Mouse (Mus musculus) heart, adult 2 months (tissue): ENCODE measurements around the gene Apba2. TPM values are rescaled to one million over a fixed set of nuclear protein-coding genes. Genes with fewer than 3 reads are reported as not detected.

Experiments
- DNase-seq, 2 experiments: peaks; one replicate each; pipeline ENCODE4 v3.0.0; 2021
- H3K27ac ChIP-seq: fragments of 200-600 bp; 2 replicates; pipeline ENCODE4 v1.8.1; 2022
- H3K27me3 ChIP-seq: fragments of 200-500 bp; 2 replicates; pipeline ENCODE4 v1.6.1; 2012; ENCODE audit warnings: mild to moderate bottlenecking, low read length, inconsistent platforms, mixed read lengths; ENCODE audit not compliant: control insufficient read depth, insufficient read depth
- H3K36me3 ChIP-seq: fragments of 200-500 bp; 2 replicates; pipeline ENCODE4 v1.6.1; 2012; ENCODE audit warnings: low read length, inconsistent platforms; ENCODE audit not compliant: control insufficient read depth, insufficient read depth
- H3K4me1 ChIP-seq: fragments of 200-500 bp; 2 replicates; pipeline ENCODE4 v1.6.1; 2011; ENCODE audit warnings: low read length; ENCODE audit not compliant: control insufficient read depth, insufficient read depth
- H3K4me3 ChIP-seq: fragments of 200-600 bp; 2 replicates; pipeline ENCODE4 v1.8.1; 2022
- H3K79me2 ChIP-seq: fragments of 200-500 bp; replicated peaks from 2 replicates; pipeline ENCODE4 v1.6.1; 2012; ENCODE audit warnings: mild to moderate bottlenecking, inconsistent platforms, low read length, moderate library complexity, mixed read lengths; ENCODE audit not compliant: control insufficient read depth, insufficient read depth
- H3K9ac ChIP-seq: fragments of 200-500 bp; 2 replicates; pipeline ENCODE4 v1.6.1; 2012; ENCODE audit warnings: low read depth, mild to moderate bottlenecking, control low read depth, inconsistent platforms, low read length, mixed read lengths
- CTCF ChIP-seq: fragments of 200-600 bp; IDR thresholded peaks from 2 replicates; pipeline ENCODE4 v1.8.1; 2022; ENCODE audit warnings: antibody characterized with exemption, mild to moderate bottlenecking, moderate library complexity
- EP300 ChIP-seq: fragments of 200-500 bp; IDR thresholded peaks from 2 replicates; pipeline ENCODE4 v1.6.1; 2011; ENCODE audit warnings: low read depth, low read length, control low read depth; ENCODE audit not compliant: insufficient read depth
- POLR2A ChIP-seq: fragments of 200-500 bp; IDR thresholded peaks from 2 replicates; pipeline ENCODE4 v1.6.1; 2011; ENCODE audit warnings: mild to moderate bottlenecking, low read depth, low read length, control low read depth; ENCODE audit not compliant: insufficient read depth
- WGBS: fragments of 180-500 bp; shearing (Covaris S2); methylation state at CpG from one replicate; pipeline ENCODE4 v1.1.7; 2018; 5-methylcytosine and 5-hydroxymethylcytosine counted together
- intact Hi-C: fragments of 180-260 bp; cut with DNase I; formaldehyde crosslinking; loops from one replicate; pipeline ENCODE4 v1.15.1; 2025
- polyA plus RNA-seq: library from polyadenylated mRNA; depleted of rRNA; stranded (reverse); fragments of >200 nt; gene quantifications from 2 replicates; pipeline ENCODE4 v1.2.3, GENCODE M21; 2012
- total RNA-seq, 2 experiments: library from RNA; stranded (reverse); gene quantifications; 2 replicates each; pipeline ENCODE4 v1.2.3; 2021

Apba2 gene
- total and polyA plus RNA-seq, 3 experiments: 0.68 to 1.2 (median 0.90) TPM

DNA sequence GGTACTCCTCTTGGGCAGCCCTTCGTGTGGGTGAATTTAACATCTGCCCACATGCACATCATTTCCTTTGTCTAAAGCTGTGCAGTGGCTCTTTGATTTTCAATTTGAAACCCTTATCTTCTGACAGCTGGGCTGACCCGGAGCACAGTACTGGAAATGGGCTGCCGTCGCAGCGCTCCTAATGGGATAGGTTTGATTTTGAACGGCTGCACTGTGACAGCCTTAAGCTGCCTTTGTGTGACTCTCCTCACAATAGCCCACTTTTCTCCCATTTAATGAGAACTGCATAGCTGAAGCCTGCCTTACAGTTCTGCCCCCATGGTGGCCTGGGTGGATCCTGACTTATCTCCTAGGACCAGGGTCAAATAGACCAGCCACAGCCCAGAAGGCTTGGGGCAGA is 31.9 kb downstream of the Apba2 start:
- no peak for DNase-seq
- intact Hi-C loops: no loop called here
- no peak overlapping the region for H3K9ac ChIP-seq
- H3K36me3 ChIP-seq: no peaks in the 10 kb centered on the region
- no peak for TF ChIP-seq POLR2A
- TF ChIP-seq EP300: no peak
- TF ChIP-seq CTCF: no peak
- H3K4me3 ChIP-seq: no peak overlapping the region
- no peaks in the 10 kb centered on the region for H3K4me1 ChIP-seq
- 80% methylated on average over 6 of the region's 6 CpGs for WGBS
- H3K27ac ChIP-seq: no peak overlapping the region
- no peaks in the 10 kb centered on the region for H3K79me2 ChIP-seq
- no peaks in the 10 kb centered on the region for H3K27me3 ChIP-seq

DNA sequence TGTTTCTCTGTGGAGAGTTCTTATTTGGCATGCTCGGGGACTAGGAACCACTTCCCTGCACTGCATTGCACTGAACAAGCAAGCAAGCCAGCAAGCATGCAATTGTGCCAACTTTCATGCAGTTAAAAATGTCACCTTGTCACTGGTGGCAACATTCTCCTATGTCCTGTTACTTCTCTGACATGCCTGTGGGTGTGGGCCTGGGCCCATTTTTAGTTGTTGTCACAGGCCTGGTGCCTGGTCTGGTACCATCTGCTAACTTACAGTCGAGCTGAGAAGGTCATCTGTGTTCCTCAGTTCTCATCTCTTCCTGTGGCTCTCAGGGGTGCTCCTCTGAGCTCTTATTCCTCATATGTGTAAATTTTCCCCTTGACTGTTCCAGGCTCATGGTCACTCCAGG is 33.8 kb downstream of the Apba2 start:
- TF ChIP-seq EP300 (no peak), POLR2A (no peak), CTCF (no peak)
- no peak overlapping the region for H3K9ac ChIP-seq
- H3K79me2 ChIP-seq: no peaks in the 10 kb centered on the region
- no peaks in the 10 kb centered on the region for H3K36me3 ChIP-seq
- intact Hi-C loops: no loop called here
- no peaks in the 10 kb centered on the region for H3K4me1 ChIP-seq
- DNase-seq: no peak
- no peaks in the 10 kb centered on the region for H3K27me3 ChIP-seq
- H3K27ac ChIP-seq: no peak overlapping the region
- H3K4me3 ChIP-seq: no peak overlapping the region
- WGBS: 52% methylated on average over 2 of the region's 2 CpGs

DNA sequence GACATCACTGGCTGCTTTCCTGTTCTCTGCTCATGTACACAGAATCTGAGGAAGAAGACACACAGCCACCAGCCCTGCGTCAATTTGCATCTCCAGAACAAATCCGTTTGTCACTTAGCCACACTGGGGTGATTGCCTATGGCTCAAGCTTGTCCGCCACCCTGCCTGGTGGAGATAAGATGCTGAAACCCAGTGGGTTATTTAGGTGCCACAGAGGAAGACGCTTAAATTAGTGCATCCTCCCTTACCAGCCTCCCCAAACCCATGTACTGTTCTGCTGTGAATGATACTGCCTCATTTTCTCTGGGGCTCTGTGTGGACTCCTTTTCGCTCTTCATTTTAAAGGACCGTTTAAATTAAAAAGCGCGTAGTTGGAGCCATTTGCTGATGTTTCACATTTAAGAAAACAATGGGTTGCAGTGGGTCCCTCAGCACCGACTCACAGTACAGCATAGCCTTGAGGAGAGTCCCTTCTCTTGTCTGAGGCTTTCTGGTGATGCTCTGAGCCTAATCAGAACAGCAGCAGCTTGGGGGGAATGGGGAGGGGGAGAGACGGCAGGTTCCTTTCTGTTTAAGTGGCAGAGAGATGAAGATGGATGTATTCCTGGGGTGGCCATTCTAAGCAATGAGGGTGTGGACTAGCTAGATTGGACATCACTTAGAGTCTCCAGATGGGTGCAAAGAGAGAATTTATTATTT is 38.1 kb downstream of the Apba2 start:
- DNase-seq: no peak
- Histone ChIP-seq H3K9ac (no peak overlapping the region), H3K27ac (no peak overlapping the region), H3K79me2 (no peaks in the 10 kb centered on the region), H3K36me3 (no peaks in the 10 kb centered on the region), H3K4me1 (no peaks in the 10 kb centered on the region), H3K4me3 (no peak overlapping the region), H3K27me3 (no peaks in the 10 kb centered on the region)
- intact Hi-C loops: no loop called here
- WGBS: 50% methylated on average over 10 of the region's 10 CpGs
- TF ChIP-seq CTCF: no peak

DNA sequence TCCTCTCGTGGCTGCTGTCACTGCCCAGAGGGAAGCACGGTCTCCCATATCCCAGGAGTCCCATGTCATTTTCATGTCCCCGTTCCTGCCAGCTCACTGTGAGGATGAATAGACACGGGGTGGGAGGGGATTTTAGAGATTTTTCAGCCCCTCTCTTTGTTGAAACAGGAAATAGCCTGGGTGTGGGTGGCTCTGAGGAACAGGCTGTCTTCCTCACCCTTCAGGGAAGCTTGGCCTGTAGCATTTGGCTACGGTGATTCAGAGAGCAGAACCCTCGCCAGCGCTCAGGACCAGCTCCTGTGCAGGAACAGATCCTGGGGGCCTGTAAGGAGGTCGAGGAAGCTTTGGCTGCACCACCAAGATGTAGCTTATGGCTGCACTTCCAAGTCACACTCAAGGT is 45.3 kb downstream of the Apba2 start:
- intact Hi-C loops: no loop called here
- H3K4me1 ChIP-seq: no peaks in the 10 kb centered on the region
- no peak for DNase-seq
- 44% methylated on average over 8 of the region's 8 CpGs for WGBS
- H3K27me3 ChIP-seq: no peaks in the 10 kb centered on the region
- H3K9ac ChIP-seq: no peak overlapping the region
- no peaks in the 10 kb centered on the region for H3K36me3 ChIP-seq
- TF ChIP-seq CTCF: no peak
- TF ChIP-seq EP300: no peak
- no peaks in the 10 kb centered on the region for H3K79me2 ChIP-seq
- no peak overlapping the region for H3K27ac ChIP-seq
- no peak overlapping the region for H3K4me3 ChIP-seq

DNA sequence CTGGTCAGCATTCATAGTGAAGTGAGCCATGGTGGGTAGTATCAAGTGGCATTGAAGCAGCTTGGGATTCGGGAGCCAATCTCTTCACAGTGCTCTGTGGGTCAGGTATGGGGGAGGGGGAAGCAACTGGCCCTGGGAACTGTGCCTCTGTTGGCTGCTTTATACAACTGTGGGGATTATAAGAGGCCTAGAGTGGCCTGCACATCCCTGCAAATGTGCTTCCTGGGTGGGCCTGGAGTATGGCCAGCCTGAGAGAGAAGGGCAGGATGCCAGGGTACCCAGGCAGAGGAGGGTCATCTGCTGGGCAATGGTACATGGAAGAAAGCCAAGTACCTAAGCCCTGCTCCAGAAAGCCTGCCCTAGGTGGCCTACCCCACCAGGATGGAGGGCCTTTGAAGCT is 49.4 kb downstream of the Apba2 start:
- 61% methylated on average over 1 of the region's 1 CpGs for WGBS
- no peak overlapping the region for H3K9ac ChIP-seq
- no peaks in the 10 kb centered on the region for H3K36me3 ChIP-seq
- no peak overlapping the region for H3K4me3 ChIP-seq
- no peak for TF ChIP-seq CTCF
- no peak for TF ChIP-seq POLR2A
- TF ChIP-seq EP300: no peak
- no peak for DNase-seq
- no peaks in the 10 kb centered on the region for H3K79me2 ChIP-seq
- intact Hi-C loops: no loop called here
- H3K4me1 ChIP-seq: no peaks in the 10 kb centered on the region
- H3K27me3 ChIP-seq: no peaks in the 10 kb centered on the region
- H3K27ac ChIP-seq: no peak overlapping the region

DNA sequence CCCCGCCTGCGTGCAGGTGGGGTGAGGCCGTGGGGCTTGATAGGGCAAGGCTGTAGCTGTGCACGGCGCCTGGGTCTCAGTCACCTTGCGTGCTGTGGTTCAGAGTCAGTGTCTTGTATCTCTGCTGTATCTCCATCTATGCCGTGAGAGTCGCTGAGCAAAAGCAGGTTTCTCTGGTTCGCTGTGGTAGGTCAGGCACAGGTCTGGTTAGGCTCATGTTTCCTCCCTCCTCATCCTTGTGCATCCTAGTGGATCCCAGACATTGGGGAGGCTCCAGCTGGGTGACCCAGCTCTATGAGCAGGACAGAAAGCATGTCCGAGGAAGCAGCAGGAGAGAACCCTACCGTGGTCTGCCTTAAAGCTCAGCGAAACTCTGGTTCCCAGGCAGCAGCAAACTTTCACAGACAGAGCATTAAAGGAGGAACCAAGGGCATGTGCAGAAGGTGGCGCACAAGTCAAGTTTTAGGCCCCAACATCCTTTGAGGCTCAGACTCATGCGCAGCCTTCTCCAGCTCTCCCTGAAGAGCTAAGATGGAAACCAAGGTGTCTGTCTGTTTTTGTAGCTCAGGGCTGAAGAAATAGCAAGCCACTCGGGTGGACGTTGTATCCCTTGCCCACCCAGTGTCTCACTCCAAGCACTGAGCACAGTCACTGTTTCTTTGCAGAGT is 51.2 kb downstream of the Apba2 start:
- Histone ChIP-seq H3K9ac (no peak overlapping the region), H3K79me2 (no peaks in the 10 kb centered on the region), H3K27ac (no peak overlapping the region), H3K36me3 (no peaks in the 10 kb centered on the region), H3K27me3 (no peaks in the 10 kb centered on the region), H3K4me3 (no peak overlapping the region), H3K4me1 (no peaks in the 10 kb centered on the region)
- no peak for DNase-seq
- 70% methylated on average over 15 of the region's 16 CpGs for WGBS
- intact Hi-C loops: no loop called here
- no peak for TF ChIP-seq POLR2A
- TF ChIP-seq EP300: no peak
- no peak for TF ChIP-seq CTCF
